Mouse (Mus musculus) forebrain, embryonic 16.5 days (tissue): ENCODE measurements around the gene S1pr2. TPM values are rescaled to one million over a fixed set of nuclear protein-coding genes. Genes with fewer than 3 reads are reported as not detected.
A peak's percentile ranks its signal among the peaks of the same experiment; 100 is the strongest.

Source experiments
- ATAC-seq: fragments of 200-750 bp; cut with Nextera tagmentation; 2 replicates; pipeline ENCODE4 v1.8.0; 2017; ENCODE audit warnings: mild to moderate bottlenecking, moderate library complexity
- H3K27ac ChIP-seq: fragments of 300-500 bp; sonication (generic); 2 replicates; pipeline ENCODE4 v1.5.1; 2014; ENCODE audit warnings: low read length, control low read depth
- H3K27me3 ChIP-seq: fragments of 300-500 bp; sonication (generic); replicated peaks from 2 replicates; pipeline ENCODE4 v1.6.1; 2014; ENCODE audit warnings: low read length; ENCODE audit not compliant: control insufficient read depth, insufficient read depth
- H3K36me3 ChIP-seq: fragments of 300-500 bp; sonication (generic); 2 replicates; pipeline ENCODE4 v1.6.1; 2014; ENCODE audit not compliant: control insufficient read depth, insufficient read depth
- H3K4me1 ChIP-seq: fragments of 300-500 bp; sonication (generic); replicated peaks from 2 replicates; pipeline ENCODE4 v1.6.1; 2014; ENCODE audit warnings: low read length; ENCODE audit not compliant: control insufficient read depth, insufficient read depth
- H3K4me2 ChIP-seq: fragments of 300-500 bp; sonication (generic); 2 replicates; pipeline ENCODE4 v1.6.1; 2014; ENCODE audit warnings: mild to moderate bottlenecking, low read length, control low read depth
- H3K4me3 ChIP-seq: fragments of 300-500 bp; sonication (generic); replicated peaks from 2 replicates; pipeline ENCODE4 v1.5.1; 2014; ENCODE audit warnings: mild to moderate bottlenecking, low read length, control low read depth
- H3K9ac ChIP-seq: fragments of 300-500 bp; sonication (generic); replicated peaks from 2 replicates; pipeline ENCODE4 v1.6.1; 2014; ENCODE audit warnings: low read depth, low read length, control low read depth
- H3K9me3 ChIP-seq: fragments of 300-500 bp; sonication (generic); 2 replicates; pipeline ENCODE4 v1.6.1; 2016; ENCODE audit warnings: low read length; ENCODE audit not compliant: control insufficient read depth
- WGBS: fragments of 180-500 bp; shearing (Covaris S2); extraction: QIAGEN DNeasy Blood & Tissue Kit; methylation state at CpG from one replicate; pipeline ENCODE4 v1.1.7; 2014; 5-methylcytosine and 5-hydroxymethylcytosine counted together
- polyA plus RNA-seq: library from polyadenylated mRNA; unstranded; fragments of >200 nt; fragmentation: Nextera tagmentation; extraction: Ambion mirVana; gene quantifications from 2 replicates; pipeline ENCODE4 v1.2.1, GENCODE M21; 2015

Gene S1pr2
- polyA plus RNA-seq, result 7.5 and 7.7 TPM in 2 replicates

DNA sequence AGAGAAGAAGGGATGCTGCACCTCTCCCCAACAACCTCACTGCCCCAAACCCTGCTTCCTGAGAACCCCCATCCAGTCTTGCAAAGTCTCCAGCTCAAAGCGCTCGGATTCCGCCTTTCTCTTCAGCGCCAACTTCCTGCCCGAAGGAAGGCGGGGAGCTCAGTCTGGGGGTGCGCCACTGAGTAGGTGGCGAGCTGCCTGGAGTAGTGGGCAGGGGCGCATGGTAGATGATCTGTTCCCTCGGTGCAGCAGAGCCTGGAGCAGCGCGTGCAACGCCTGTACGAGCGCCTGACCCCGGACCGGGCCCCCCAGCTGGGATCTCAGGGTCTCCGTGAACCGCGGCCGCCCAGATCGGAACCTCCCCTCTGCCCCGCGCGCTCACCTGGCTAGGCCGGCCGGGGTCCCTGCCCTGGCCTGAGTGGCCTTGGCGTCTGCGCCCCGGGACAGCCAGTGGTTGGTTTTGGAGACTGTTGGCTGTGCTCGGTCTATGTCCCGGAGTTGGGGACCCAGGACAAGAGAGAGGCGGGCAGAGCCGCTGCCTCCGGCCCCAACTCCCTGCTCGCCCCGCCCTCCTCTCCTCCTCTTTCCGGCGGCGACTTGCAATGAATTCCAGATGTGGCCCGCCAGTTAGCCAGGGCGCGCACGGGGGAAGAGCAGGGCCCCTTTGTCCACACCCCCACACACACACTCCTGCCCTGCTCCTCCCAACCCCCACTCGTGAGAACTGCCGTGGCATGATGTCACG, at the start of gene S1pr2:
TSS of gene S1pr2 (minus strand) at position 566 of the 745 bp plus-strand sequence.
- H3K9me3 ChIP-seq, result no peaks in the 10 kb centered on the region
- ATAC-seq, result peak; percentile 72
- no peak within 1 kb of the TSS for H3K27ac ChIP-seq
- H3K27me3 ChIP-seq, result 0 out of 2 replicates have a peak, but pooled peaks cover 3% of the 10 kb centered on the region
- H3K4me2 ChIP-seq, result peak within 1 kb of the TSS; percentile 96
- no peaks in the 10 kb centered on the region for H3K36me3 ChIP-seq
- under 1% methylated on average over 45 of the region's 47 CpGs for WGBS
- H3K4me1 ChIP-seq, result peaks cover 21% of the 10 kb centered on the region
- peak within 1 kb of the TSS; percentile 73 for H3K9ac ChIP-seq
- H3K4me3 ChIP-seq, result peak within 1 kb of the TSS; percentile 64

DNA sequence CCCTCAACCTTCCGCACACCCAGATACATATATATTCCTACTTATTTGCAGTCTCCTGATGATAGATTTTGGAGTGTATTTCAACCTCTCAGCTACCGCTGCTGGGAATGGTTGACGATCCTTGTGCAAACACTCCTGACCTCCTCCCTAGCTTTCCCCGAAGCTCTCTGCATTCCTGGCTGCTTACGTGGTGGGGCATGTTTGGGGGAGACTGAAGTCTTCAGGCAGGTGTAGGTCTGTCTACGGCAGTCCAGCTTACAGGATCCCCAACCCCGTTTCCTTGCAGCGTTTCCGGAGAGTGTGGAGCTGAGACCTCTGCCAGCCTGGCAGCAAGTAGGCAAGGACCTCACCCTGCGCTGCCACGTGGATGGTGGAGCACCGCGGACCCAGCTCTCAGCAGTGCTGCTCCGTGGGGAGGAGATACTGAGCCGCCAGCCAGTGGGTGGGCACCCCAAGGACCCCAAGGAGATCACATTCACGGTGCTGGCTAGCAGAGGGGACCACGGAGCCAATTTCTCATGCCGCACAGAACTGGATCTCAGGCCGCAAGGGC, 48.8 kb upstream of the S1pr2 start:
- no peak overlapping the region for H3K9ac ChIP-seq
- peaks cover 10% of the 10 kb centered on the region for H3K4me1 ChIP-seq
- no peak overlapping the region for H3K4me2 ChIP-seq
- H3K4me3 ChIP-seq, result no peak overlapping the region
- no peaks in the 10 kb centered on the region for H3K36me3 ChIP-seq
- H3K27ac ChIP-seq, result no peak overlapping the region
- no peak for ATAC-seq
- 78% methylated on average over 19 of the region's 19 CpGs for WGBS
- H3K9me3 ChIP-seq, result no peaks in the 10 kb centered on the region
- H3K27me3 ChIP-seq, result peaks cover 25% of the 10 kb centered on the region

DNA sequence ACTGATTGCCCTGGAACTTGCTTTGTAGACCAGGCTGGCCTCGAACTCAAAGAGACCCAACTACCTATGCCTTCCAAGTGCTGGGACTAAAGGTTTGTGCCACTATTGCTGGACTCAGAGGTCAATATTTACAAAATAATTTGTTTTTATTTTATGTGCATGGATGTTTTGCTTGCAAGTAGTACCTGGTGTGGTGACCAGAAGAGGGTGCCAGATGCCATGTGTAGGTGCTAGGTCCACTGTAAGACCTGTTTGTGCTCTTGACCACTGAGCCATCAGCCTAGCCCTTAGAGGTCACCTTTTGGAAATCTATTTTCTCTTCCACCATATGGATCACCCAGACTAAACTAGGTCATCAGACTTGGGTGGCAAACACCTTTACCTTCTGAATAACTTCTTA, 46.1 kb upstream of the S1pr2 start:
- Histone ChIP-seq H3K9ac (no peak overlapping the region), H3K4me1 (no peaks in the 10 kb centered on the region), H3K27me3 (peaks cover 11% of the 10 kb centered on the region), H3K4me3 (no peak overlapping the region), H3K27ac (no peak overlapping the region), H3K36me3 (no peaks in the 10 kb centered on the region), H3K4me2 (no peak overlapping the region), H3K9me3 (no peaks in the 10 kb centered on the region)
- no peak for ATAC-seq
- WGBS, result 74% methylated on average over 1 of the region's 1 CpGs

DNA sequence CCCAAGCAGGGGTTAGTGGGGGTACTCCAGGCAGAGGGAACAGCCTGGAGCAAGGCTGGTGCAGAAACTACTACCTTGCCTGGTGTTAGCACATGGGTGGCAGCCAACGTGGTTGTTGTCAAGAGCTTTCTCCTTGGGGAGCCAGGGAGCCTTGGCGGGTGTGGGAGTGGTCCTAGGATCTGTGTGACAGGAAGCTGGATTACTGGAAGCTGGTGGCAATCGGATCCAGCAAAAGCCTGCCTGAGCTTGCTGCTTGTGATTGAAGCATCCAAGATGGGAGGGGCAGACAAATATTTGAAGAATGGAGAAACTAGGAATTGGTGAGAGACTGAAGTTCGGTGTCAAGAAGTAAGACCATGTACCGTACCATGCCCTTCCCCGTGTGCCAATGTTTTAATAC, 45.7 kb upstream of the S1pr2 start:
- Histone ChIP-seq H3K9ac (no peak overlapping the region), H3K4me3 (no peak overlapping the region), H3K4me1 (no peaks in the 10 kb centered on the region), H3K27ac (no peak overlapping the region), H3K9me3 (no peaks in the 10 kb centered on the region), H3K27me3 (peaks cover 14% of the 10 kb centered on the region), H3K4me2 (no peak overlapping the region), H3K36me3 (no peaks in the 10 kb centered on the region)
- ATAC-seq, result no peak
- WGBS, result 65% methylated on average over 6 of the region's 6 CpGs

DNA sequence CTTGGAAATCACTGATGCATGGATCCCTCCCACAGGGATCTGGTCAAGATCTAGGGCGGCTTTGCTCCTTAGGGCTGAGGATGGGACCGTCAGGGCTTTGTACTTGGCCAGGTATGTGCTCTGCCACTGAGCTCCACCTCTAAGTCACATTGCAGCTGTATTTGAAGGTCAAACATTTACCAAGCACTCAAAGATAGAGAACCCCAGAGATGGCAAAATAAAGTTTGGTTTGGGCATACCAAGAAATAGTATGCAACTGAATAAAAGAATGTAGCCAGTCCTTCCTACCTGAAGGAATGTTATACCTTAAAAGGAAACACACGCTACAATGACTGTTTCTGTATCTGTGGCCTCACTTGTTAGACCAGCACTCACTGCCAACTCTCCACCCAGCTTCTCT, 44.8 kb upstream of the S1pr2 start:
- no peaks in the 10 kb centered on the region for H3K36me3 ChIP-seq
- no peak overlapping the region for H3K4me2 ChIP-seq
- no peak overlapping the region for H3K27ac ChIP-seq
- H3K4me3 ChIP-seq, result no peak overlapping the region
- no peaks in the 10 kb centered on the region for H3K9me3 ChIP-seq
- H3K4me1 ChIP-seq, result no peaks in the 10 kb centered on the region
- WGBS, result 86% methylated on average over 3 of the region's 3 CpGs
- no peak overlapping the region for H3K9ac ChIP-seq
- H3K27me3 ChIP-seq, result peaks cover 22% of the 10 kb centered on the region
- ATAC-seq, result no peak

DNA sequence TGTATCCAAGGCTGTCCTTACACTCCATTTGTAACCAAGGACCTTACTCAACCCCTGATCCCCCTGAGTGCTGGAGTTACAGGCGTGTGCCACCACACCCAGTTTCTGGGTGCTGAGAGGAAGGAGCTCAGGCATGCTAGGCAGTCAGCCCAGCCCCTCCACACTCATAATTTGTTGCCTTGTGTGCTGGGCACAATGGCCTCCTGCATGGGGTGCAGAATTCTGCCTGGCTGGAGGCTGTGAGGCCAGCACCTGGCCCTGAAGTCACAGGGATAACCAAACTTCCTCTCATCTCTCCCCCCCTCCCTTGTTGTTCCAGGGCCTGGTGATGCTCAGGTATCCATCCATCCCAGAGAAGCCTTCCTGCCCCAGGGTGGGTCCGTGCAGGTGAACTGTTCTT, 42.0 kb upstream of the S1pr2 start:
- Histone ChIP-seq H3K9ac (no peak overlapping the region), H3K4me1 (peaks cover 5% of the 10 kb centered on the region; the same call in 1 of the 2 replicates), H3K4me2 (no peak overlapping the region), H3K27me3 (peaks cover 35% of the 10 kb centered on the region), H3K27ac (no peak overlapping the region), H3K36me3 (no peaks in the 10 kb centered on the region), H3K4me3 (no peak overlapping the region), H3K9me3 (no peaks in the 10 kb centered on the region)
- ATAC-seq, result no peak
- WGBS, result 71% methylated on average over 2 of the region's 2 CpGs

DNA sequence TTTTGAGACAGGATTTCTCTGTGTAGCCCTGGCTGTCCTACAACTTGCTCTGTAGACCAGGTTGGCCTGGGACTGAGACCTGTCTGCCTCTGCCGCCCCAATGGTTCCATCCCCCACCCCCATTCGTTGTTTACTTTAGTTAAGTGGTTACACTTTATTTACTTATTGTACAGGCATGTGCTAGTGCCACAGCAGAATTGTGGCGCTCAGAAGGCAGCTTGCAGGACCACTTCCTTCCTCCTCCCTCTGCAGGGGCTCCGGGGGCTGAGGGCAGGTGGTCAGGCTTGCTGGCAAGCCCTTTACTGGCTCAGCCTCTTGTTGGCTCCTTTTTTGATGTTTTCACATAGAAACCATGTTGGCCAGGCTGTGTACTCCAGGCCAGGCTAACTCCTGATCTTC, 40.6 kb upstream of the S1pr2 start:
- Histone ChIP-seq H3K9me3 (no peaks in the 10 kb centered on the region), H3K9ac (no peak overlapping the region), H3K27me3 (peaks cover 35% of the 10 kb centered on the region), H3K4me3 (no peak overlapping the region), H3K4me2 (no peak overlapping the region), H3K36me3 (no peaks in the 10 kb centered on the region), H3K4me1 (peaks cover 5% of the 10 kb centered on the region; the same call in 1 of the 2 replicates), H3K27ac (no peak overlapping the region)
- WGBS, result 43% methylated on average over 4 of the region's 4 CpGs
- ATAC-seq, result no peak

DNA sequence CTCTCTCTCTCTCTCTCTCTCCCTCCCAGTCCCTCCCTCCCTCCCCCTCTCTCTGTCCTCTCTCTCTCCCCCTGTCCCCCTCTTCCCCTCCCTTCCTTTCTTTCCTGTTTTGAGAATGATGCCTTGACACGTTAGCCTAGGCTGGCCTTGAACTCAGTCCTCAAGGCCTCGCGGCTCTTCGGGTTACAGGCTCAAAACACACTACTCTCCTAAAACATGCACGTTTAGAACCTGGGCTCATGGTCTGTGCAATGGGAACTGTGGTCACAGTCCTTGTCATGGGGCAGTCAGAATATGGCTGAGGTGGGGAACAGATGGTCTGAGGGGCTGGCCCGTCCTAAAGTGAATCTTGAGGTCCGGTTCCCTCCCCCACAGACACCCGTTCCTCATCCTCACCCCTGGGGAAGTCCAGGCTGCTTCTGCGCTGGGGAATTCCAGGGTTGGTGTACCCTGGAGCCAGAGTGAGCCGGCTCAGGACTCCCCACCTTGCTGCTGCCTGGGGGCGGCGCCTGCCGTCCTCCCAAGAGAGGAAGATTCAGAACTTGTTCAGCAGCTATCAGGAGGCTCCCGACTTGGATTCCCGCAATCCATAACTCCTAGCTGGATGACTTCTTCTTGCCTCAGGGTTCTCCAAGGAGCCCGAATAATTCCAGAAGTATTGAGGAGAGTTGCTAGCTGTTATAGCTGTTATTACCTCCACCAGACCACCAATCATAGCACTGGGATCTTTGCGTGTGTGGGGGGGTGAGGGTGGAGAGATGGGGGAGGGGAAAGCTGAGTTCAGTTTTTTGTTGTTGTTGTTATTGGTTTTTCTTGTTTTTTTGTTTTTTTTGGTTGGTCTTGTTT, 40.0 kb upstream of the S1pr2 start:
- Histone ChIP-seq H3K27me3 (peaks cover 35% of the 10 kb centered on the region), H3K9me3 (no peaks in the 10 kb centered on the region), H3K4me3 (no peak overlapping the region), H3K27ac (no peak overlapping the region), H3K36me3 (no peaks in the 10 kb centered on the region), H3K4me1 (peaks cover 5% of the 10 kb centered on the region; the same call in 1 of the 2 replicates), H3K4me2 (no peak overlapping the region), H3K9ac (no peak overlapping the region)
- WGBS, result 8% methylated on average over 17 of the region's 17 CpGs
- ATAC-seq, result no peak

DNA sequence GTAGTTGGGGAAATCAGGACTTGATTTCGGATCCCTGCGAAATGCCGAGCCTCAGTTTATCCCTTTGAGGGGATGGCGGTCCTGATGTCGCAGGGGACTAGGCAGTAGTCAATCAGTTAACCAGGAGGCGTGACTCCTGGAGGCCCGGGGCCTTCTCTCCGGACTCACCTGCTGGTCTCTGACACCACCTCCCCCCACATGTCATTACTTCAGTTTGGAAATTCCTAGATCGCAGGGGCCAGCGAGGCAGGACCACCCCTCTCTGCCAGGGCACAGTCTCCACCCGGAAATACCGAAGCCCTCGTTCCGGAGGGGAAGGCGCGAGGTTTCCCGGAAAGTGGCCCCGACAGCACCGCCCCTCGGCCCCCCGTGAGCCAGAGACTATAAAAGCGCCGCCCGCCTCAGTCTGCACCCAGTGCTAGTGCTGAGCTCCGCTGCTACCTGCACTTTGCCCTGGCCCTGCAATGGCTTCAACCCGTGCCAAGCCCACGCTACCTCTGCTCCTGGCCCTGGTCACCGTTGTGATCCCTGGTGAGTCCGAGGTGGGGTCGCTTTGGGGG, 39.1 kb upstream of the S1pr2 start, which contains the start of gene Icam1:
TSS of gene Icam1 (plus strand) at position 415 of the 560 bp plus-strand sequence.
- Histone ChIP-seq H3K9me3 (no peaks in the 10 kb centered on the region), H3K36me3 (no peaks in the 10 kb centered on the region), H3K4me1 (peaks cover 5% of the 10 kb centered on the region; the same call in 1 of the 2 replicates), H3K27ac (no peak within 1 kb of the TSS), H3K9ac (no peak within 1 kb of the TSS), H3K27me3 (peaks cover 32% of the 10 kb centered on the region), H3K4me2 (peak within 1 kb of the TSS; percentile 33), H3K4me3 (peak within 1 kb of the TSS; percentile 19)
- no peak for ATAC-seq
- WGBS, result under 1% methylated on average over 30 of the region's 30 CpGs
